Mouse (Mus musculus): ENCODE data around the gene Kpnb1. TPM values are rescaled to one million over a fixed set of nuclear protein-coding genes. Genes with fewer than 3 reads are reported as not detected.
A peak's percentile ranks its signal among the peaks of the same experiment; 100 is the strongest.

Kpnb1 gene
- 94.9 and 99.7 TPM in 2 replicates for polyA plus RNA-seq (2014; fragmentation: Nextera tagmentation; extraction: Ambion mirVana)

GRCm38 (mm10) chr11:97187764-97188642 is at the start of gene Kpnb1:
TSS of gene Kpnb1 (minus strand) at chr11:97187881.
- peak within 1 kb of the TSS; percentile 75 for H3K4me2 ChIP-seq (replicated peaks; ENCODE audit: low read depth, low read length)
- H3K9ac ChIP-seq (ENCODE audit: low read depth, low read length): peak within 1 kb of the TSS; percentile 96
- peak within 1 kb of the TSS; percentile 96 for H3K27ac ChIP-seq (ENCODE audit: low read depth, low read length)
- under 1% methylated on average over 85 of the region's 101 CpGs for WGBS
- H3K27me3 ChIP-seq (ENCODE audit: control insufficient read depth, insufficient read depth, low read length): no peaks in the 10 kb centered on the region
- H3K9me3 ChIP-seq (ENCODE audit: control insufficient read depth, low read length): no peaks in the 10 kb centered on the region
- peaks cover 2% of the 10 kb centered on the region; the same call in 1 of the 2 replicates for H3K36me3 ChIP-seq (ENCODE audit: control insufficient read depth, insufficient read depth, low read length)
- H3K4me3 ChIP-seq (ENCODE audit: low read depth, low read length): peak within 1 kb of the TSS; percentile 95
- DNase-seq (ENCODE audit: low spot score) (peak; percentile 98), ATAC-seq (ENCODE audit: low FRiP score) (peak; percentile 98)
- H3K4me1 ChIP-seq (replicated peaks; ENCODE audit: control insufficient read depth, insufficient read depth, low read length): peaks cover 6% of the 10 kb centered on the region; the same call in 1 of the 2 replicates

- ATAC-seq (ENCODE audit: low FRiP score) (no peak), DNase-seq (ENCODE audit: low spot score) (no peak)
- H3K4me3 ChIP-seq (ENCODE audit: low read depth, low read length): no peak overlapping the region
- no peaks in the 10 kb centered on the region for H3K27me3 ChIP-seq (ENCODE audit: control insufficient read depth, insufficient read depth, low read length)
- H3K9ac ChIP-seq (ENCODE audit: low read depth, low read length): no peak overlapping the region
- no peak overlapping the region for H3K4me2 ChIP-seq (replicated peaks; ENCODE audit: low read depth, low read length)
- 0 out of 2 replicates have a peak, but pooled peaks cover 3% of the 10 kb centered on the region for H3K36me3 ChIP-seq (ENCODE audit: control insufficient read depth, insufficient read depth, low read length)
- H3K9me3 ChIP-seq (ENCODE audit: control insufficient read depth, low read length): no peaks in the 10 kb centered on the region
- 92% methylated on average over 5 of the region's 5 CpGs for WGBS
- H3K4me1 ChIP-seq (replicated peaks; ENCODE audit: control insufficient read depth, insufficient read depth, low read length): no peaks in the 10 kb centered on the region
- H3K27ac ChIP-seq (ENCODE audit: low read depth, low read length): no peak overlapping the region
These were observed 44.8 kb upstream of the Kpnb1 start for GRCm38 (mm10) chr11:97232436-97232835.

- Histone ChIP-seq H3K9me3 (ENCODE audit: control insufficient read depth, low read length) (no peaks in the 10 kb centered on the region), H3K4me3 (ENCODE audit: low read depth, low read length) (no peak overlapping the region), H3K27me3 (ENCODE audit: control insufficient read depth, insufficient read depth, low read length) (no peaks in the 10 kb centered on the region), H3K27ac (ENCODE audit: low read depth, low read length) (no peak overlapping the region), H3K9ac (ENCODE audit: low read depth, low read length) (no peak overlapping the region), H3K4me1 (replicated peaks; ENCODE audit: control insufficient read depth, insufficient read depth, low read length) (no peaks in the 10 kb centered on the region), H3K4me2 (replicated peaks; ENCODE audit: low read depth, low read length) (no peak overlapping the region), H3K36me3 (ENCODE audit: control insufficient read depth, insufficient read depth, low read length) (0 out of 2 replicates have a peak, but pooled peaks cover 6% of the 10 kb centered on the region)
- no peak for DNase-seq (ENCODE audit: low spot score)
- no peak for ATAC-seq (ENCODE audit: low FRiP score)
- WGBS: 92% methylated on average over 2 of the region's 2 CpGs
These were observed 41.7 kb upstream of the Kpnb1 start for GRCm38 (mm10) chr11:97229396-97229795.

- ATAC-seq (ENCODE audit: low FRiP score) (no peak), DNase-seq (ENCODE audit: low spot score) (no peak)
- no peak overlapping the region for H3K9ac ChIP-seq (ENCODE audit: low read depth, low read length)
- WGBS: 95% methylated on average over 7 of the region's 7 CpGs
- H3K27ac ChIP-seq (ENCODE audit: low read depth, low read length): no peak overlapping the region
- 0 out of 2 replicates have a peak, but pooled peaks cover 6% of the 10 kb centered on the region for H3K36me3 ChIP-seq (ENCODE audit: control insufficient read depth, insufficient read depth, low read length)
- H3K9me3 ChIP-seq (ENCODE audit: control insufficient read depth, low read length): no peaks in the 10 kb centered on the region
- no peak overlapping the region for H3K4me3 ChIP-seq (ENCODE audit: low read depth, low read length)
- H3K4me1 ChIP-seq (replicated peaks; ENCODE audit: control insufficient read depth, insufficient read depth, low read length): no peaks in the 10 kb centered on the region
- no peaks in the 10 kb centered on the region for H3K27me3 ChIP-seq (ENCODE audit: control insufficient read depth, insufficient read depth, low read length)
- H3K4me2 ChIP-seq (replicated peaks; ENCODE audit: low read depth, low read length): no peak overlapping the region
These were observed 41.3 kb upstream of the Kpnb1 start for GRCm38 (mm10) chr11:97228985-97229384.

GRCm38 (mm10) chr11:97226131-97226530 is 38.5 kb upstream of the Kpnb1 start:
- Histone ChIP-seq H3K9ac (ENCODE audit: low read depth, low read length) (no peak overlapping the region), H3K9me3 (ENCODE audit: control insufficient read depth, low read length) (no peaks in the 10 kb centered on the region), H3K4me3 (ENCODE audit: low read depth, low read length) (no peak overlapping the region), H3K27me3 (ENCODE audit: control insufficient read depth, insufficient read depth, low read length) (no peaks in the 10 kb centered on the region), H3K4me1 (replicated peaks; ENCODE audit: control insufficient read depth, insufficient read depth, low read length) (no peaks in the 10 kb centered on the region), H3K27ac (ENCODE audit: low read depth, low read length) (no peak overlapping the region), H3K4me2 (replicated peaks; ENCODE audit: low read depth, low read length) (no peak overlapping the region), H3K36me3 (ENCODE audit: control insufficient read depth, insufficient read depth, low read length) (0 out of 2 replicates have a peak, but pooled peaks cover 6% of the 10 kb centered on the region)
- no peak for DNase-seq (ENCODE audit: low spot score)
- no peak for ATAC-seq (ENCODE audit: low FRiP score)
- 96% methylated on average over 1 of the region's 1 CpGs for WGBS

- Histone ChIP-seq H3K9me3 (ENCODE audit: control insufficient read depth, low read length) (no peaks in the 10 kb centered on the region), H3K4me3 (ENCODE audit: low read depth, low read length) (no peak overlapping the region), H3K27me3 (ENCODE audit: control insufficient read depth, insufficient read depth, low read length) (no peaks in the 10 kb centered on the region), H3K9ac (ENCODE audit: low read depth, low read length) (no peak overlapping the region), H3K27ac (ENCODE audit: low read depth, low read length) (no peak overlapping the region), H3K4me1 (replicated peaks; ENCODE audit: control insufficient read depth, insufficient read depth, low read length) (no peaks in the 10 kb centered on the region), H3K4me2 (replicated peaks; ENCODE audit: low read depth, low read length) (no peak overlapping the region), H3K36me3 (ENCODE audit: control insufficient read depth, insufficient read depth, low read length) (0 out of 2 replicates have a peak, but pooled peaks cover 3% of the 10 kb centered on the region)
- ATAC-seq (ENCODE audit: low FRiP score) (no peak), DNase-seq (ENCODE audit: low spot score) (no peak)
- 45% methylated on average over 3 of the region's 3 CpGs for WGBS
These were observed 35.8 kb upstream of the Kpnb1 start for GRCm38 (mm10) chr11:97223485-97223884.

GRCm38 (mm10) chr11:97221611-97222010 is 33.9 kb upstream of the Kpnb1 start:
- no peaks in the 10 kb centered on the region for H3K4me1 ChIP-seq (replicated peaks; ENCODE audit: control insufficient read depth, insufficient read depth, low read length)
- WGBS: 97% methylated on average over 2 of the region's 2 CpGs
- no peak for ATAC-seq (ENCODE audit: low FRiP score)
- no peak overlapping the region for H3K4me3 ChIP-seq (ENCODE audit: low read depth, low read length)
- H3K9ac ChIP-seq (ENCODE audit: low read depth, low read length): no peak overlapping the region
- no peak overlapping the region for H3K27ac ChIP-seq (ENCODE audit: low read depth, low read length)
- peaks cover 5% of the 10 kb centered on the region; the same call in 1 of the 2 replicates for H3K36me3 ChIP-seq (ENCODE audit: control insufficient read depth, insufficient read depth, low read length)
- no peak overlapping the region for H3K4me2 ChIP-seq (replicated peaks; ENCODE audit: low read depth, low read length)
- no peaks in the 10 kb centered on the region for H3K27me3 ChIP-seq (ENCODE audit: control insufficient read depth, insufficient read depth, low read length)
- no peak for DNase-seq (ENCODE audit: low spot score)
- no peaks in the 10 kb centered on the region for H3K9me3 ChIP-seq (ENCODE audit: control insufficient read depth, low read length)

- H3K9ac ChIP-seq (ENCODE audit: low read depth, low read length): no peak overlapping the region
- DNase-seq (ENCODE audit: low spot score): no peak
- ATAC-seq (ENCODE audit: low FRiP score): no peak
- no peak overlapping the region for H3K27ac ChIP-seq (ENCODE audit: low read depth, low read length)
- no peak overlapping the region for H3K4me2 ChIP-seq (replicated peaks; ENCODE audit: low read depth, low read length)
- no peaks in the 10 kb centered on the region for H3K9me3 ChIP-seq (ENCODE audit: control insufficient read depth, low read length)
- H3K36me3 ChIP-seq (ENCODE audit: control insufficient read depth, insufficient read depth, low read length): peaks cover 5% of the 10 kb centered on the region; the same call in 1 of the 2 replicates
- no peaks in the 10 kb centered on the region for H3K4me1 ChIP-seq (replicated peaks; ENCODE audit: control insufficient read depth, insufficient read depth, low read length)
- no peaks in the 10 kb centered on the region for H3K27me3 ChIP-seq (ENCODE audit: control insufficient read depth, insufficient read depth, low read length)
- H3K4me3 ChIP-seq (ENCODE audit: low read depth, low read length): no peak overlapping the region
- 90% methylated on average over 3 of the region's 3 CpGs for WGBS
These were observed 32.5 kb upstream of the Kpnb1 start for GRCm38 (mm10) chr11:97220211-97220610.

- DNase-seq (ENCODE audit: low spot score): no peak
- ATAC-seq (ENCODE audit: low FRiP score): no peak
- no peaks in the 10 kb centered on the region for H3K27me3 ChIP-seq (ENCODE audit: control insufficient read depth, insufficient read depth, low read length)
- H3K9me3 ChIP-seq (ENCODE audit: control insufficient read depth, low read length): no peaks in the 10 kb centered on the region
- H3K9ac ChIP-seq (ENCODE audit: low read depth, low read length): no peak overlapping the region
- H3K4me2 ChIP-seq (replicated peaks; ENCODE audit: low read depth, low read length): no peak overlapping the region
- WGBS: 90% methylated on average over 5 of the region's 5 CpGs
- no peaks in the 10 kb centered on the region for H3K4me1 ChIP-seq (replicated peaks; ENCODE audit: control insufficient read depth, insufficient read depth, low read length)
- H3K27ac ChIP-seq (ENCODE audit: low read depth, low read length): no peak overlapping the region
- H3K4me3 ChIP-seq (ENCODE audit: low read depth, low read length): no peak overlapping the region
- peaks cover 16% of the 10 kb centered on the region; the same call in 1 of the 2 replicates for H3K36me3 ChIP-seq (ENCODE audit: control insufficient read depth, insufficient read depth, low read length)
These were observed 26.7 kb upstream of the Kpnb1 start for GRCm38 (mm10) chr11:97214411-97214810.

All from hindbrain, embryonic 11.5 days (tissue).